In genomic region chr7:139441761-139442211, GRCm38 (mm10) we compare ENCODE assay signal across 9 mouse cellular contexts. TPM values are rescaled to one million over a fixed set of nuclear protein-coding genes. Genes with fewer than 3 reads are reported as not detected.
DNase-seq lines count a peak whose midpoint lies in the region; ATAC-seq and TF ChIP-seq lines count a peak whose summit lies in the region.
"Had no signal": no experiment of that assay in that cellular context is flagged by ENCODE, and none has a peak within 500 bp of the region (broad histone marks: within the 10 kb centered on the region; RNA-seq: fewer than 3 reads in every experiment).

No protein-coding gene starts in this region.

- ATAC-seq in neural tube, embryonic 15.5 days (ENCODE audit: low FRiP score): no peak

- no peak overlapping the region for H3K27ac ChIP-seq in kidney, adult 2 months (ENCODE audit: insufficient read depth, low read depth, low read length)
- peak overlapping the region; percentile 16; the same call in 1 of the 2 replicates for H3K27ac ChIP-seq in olfactory bulb, adult 2 months (ENCODE audit: insufficient read depth, low read depth, low read length)
- no peak overlapping the region for H3K27ac ChIP-seq in neural tube, embryonic 15.5 days (replicated peaks)
- H3K27ac ChIP-seq: stomach, embryonic 15.5 days had no signal

- peaks cover 21% of the 10 kb centered on the region for H3K4me1 ChIP-seq in kidney, adult 2 months (ENCODE audit: control insufficient read depth, insufficient read depth, low read length)
- H3K4me1 ChIP-seq in olfactory bulb, adult 2 months (ENCODE audit: control insufficient read depth, insufficient read depth, low read length): peaks cover 19% of the 10 kb centered on the region
- H3K4me1 ChIP-seq in neural tube, embryonic 15.5 days: peaks cover 40% of the 10 kb centered on the region

- TF ChIP-seq CTCF in kidney, adult 2 months (conservative IDR thresholded peaks at IDR 0.05; ENCODE audit: insufficient read depth, insufficient read length, low read depth, low read length): 0 out of 2 replicates have a peak, but pooled peaks have one; percentile 22
- TF ChIP-seq CTCF in olfactory bulb, adult 2 months (IDR thresholded peaks at IDR 0.05; ENCODE audit: insufficient read depth, low read depth, low read length): no peak

- H3K4me2 ChIP-seq in neural tube, embryonic 15.5 days: no peak overlapping the region
- H3K4me2 ChIP-seq: stomach, embryonic 15.5 days had no signal

- no peak for TF ChIP-seq POLR2A in kidney, adult 2 months (IDR thresholded peaks at IDR 0.05; ENCODE audit: low read depth, low read length)
- TF ChIP-seq POLR2A in olfactory bulb, adult 2 months (IDR thresholded peaks at IDR 0.05; ENCODE audit: insufficient read depth, low read depth, low read length): no peak

- H3K36me3 ChIP-seq in kidney, adult 2 months (ENCODE audit: control insufficient read depth, insufficient read depth, low read length): no peaks in the 10 kb centered on the region
- no peaks in the 10 kb centered on the region for H3K36me3 ChIP-seq in neural tube, embryonic 15.5 days
- H3K36me3 ChIP-seq: stomach, embryonic 15.5 days had no signal

- intact Hi-C loops in left cerebral cortex, postnatal 14 days (cut with DNase I): no loop called here

- H3K9ac ChIP-seq in neural tube, embryonic 15.5 days (replicated peaks): no peak overlapping the region
- H3K9ac ChIP-seq: stomach, embryonic 15.5 days had no signal

- 43% methylated on average over 10 of the region's 10 CpGs for WGBS in kidney, adult 2 months
- WGBS in olfactory bulb, adult 2 months: 62% methylated on average over 10 of the region's 10 CpGs
- WGBS in neural tube, embryonic 15.5 days: 76% methylated on average over 10 of the region's 10 CpGs

- peak; percentile 44 to 60 for DNase-seq in urinary bladder, postnatal 36 days (ENCODE audit: low spot score in 2 of 2)
- DNase-seq in urinary bladder, adult 2 months (ENCODE audit: low spot score): no peak
- peak; percentile 49 for DNase-seq in fibroblast of lung, adult 2 months (ENCODE audit: low read depth)
- DNase-seq in kidney, adult 2 months: peak; percentile 43
- DNase-seq in layer of hippocampus, adult 9-11 months: no peak
- no peak for DNase-seq in left cerebral cortex, postnatal 14 days (ENCODE audit: low spot score in 2 of 2)

- H3K9me3 ChIP-seq in neural tube, embryonic 15.5 days (replicated peaks): no peaks in the 10 kb centered on the region
- H3K9me3 ChIP-seq: stomach, embryonic 15.5 days had no signal

- H3K4me3 ChIP-seq in kidney, adult 2 months (ENCODE audit: insufficient read depth, low read depth, low read length): no peak overlapping the region
- H3K4me3 ChIP-seq in olfactory bulb, adult 2 months (ENCODE audit: insufficient read depth, low read depth, low read length): no peak overlapping the region
- H3K4me3 ChIP-seq in neural tube, embryonic 15.5 days (replicated peaks): no peak overlapping the region
- H3K4me3 ChIP-seq: stomach, embryonic 15.5 days had no signal

- H3K27me3 ChIP-seq in kidney, adult 2 months (replicated peaks; ENCODE audit: control insufficient read depth, insufficient read depth, low read length): no peaks in the 10 kb centered on the region
- H3K27me3 ChIP-seq in neural tube, embryonic 15.5 days (replicated peaks): no peaks in the 10 kb centered on the region
- H3K27me3 ChIP-seq: stomach, embryonic 15.5 days had no signal

RNA-seq across cellular contexts. Expression of gene Inpp5a, which starts 52.9 kb away (rescaled TPM):
- polyA plus RNA-seq in urinary bladder, adult 2 months (2012; rRNA removed): 26.7 and 71.7 TPM in 2 replicates
- 25.1 and 27.5 TPM in 2 replicates for polyA plus RNA-seq in kidney, adult 2 months (2012; rRNA removed)
- polyA plus RNA-seq in olfactory bulb, adult 2 months (2012; ENCODE audit: insufficient read depth, insufficient read length, low replicate concordance, missing spikeins): not detected in 2 replicates
- polyA plus RNA-seq in neural tube, embryonic 15.5 days (2015; fragmentation: Nextera tagmentation; extraction: Ambion mirVana): 18.4 and 20.9 TPM in 2 replicates
- 10 to 100 TPM; 48.2 to 49.4 TPM for total RNA-seq in left cerebral cortex, postnatal 14 days (2021)

Comparison
In these comparisons a context has a peak if more than half of its experiments do, and no peak if none do; other contexts are left out.
1. DNase-seq: peak in urinary bladder, postnatal 36 days (2 of 2), fibroblast of lung, adult 2 months (single experiment) and kidney, adult 2 months (single experiment); none in urinary bladder, adult 2 months (single experiment), layer of hippocampus, adult 9-11 months (single experiment) and left cerebral cortex, postnatal 14 days (0 of 2).
2. RNA of gene Inpp5a, which starts 52.9 kb away (polyA plus RNA-seq): 25.1 to 27.5 TPM in kidney, adult 2 months, 26.7 to 71.7 TPM in urinary bladder, adult 2 months and 18.4 to 20.9 TPM in neural tube, embryonic 15.5 days; not detected in olfactory bulb, adult 2 months; every median in the first group is over 10 times any median in the second.